Mouse (Mus musculus) lung, embryonic 16.5 days (tissue): ENCODE measurements around the gene Anxa10. TPM values are rescaled to one million over a fixed set of nuclear protein-coding genes. Genes with fewer than 3 reads are reported as not detected.

ENCODE experiments used
- ATAC-seq: fragments of 200-750 bp; cut with Nextera tagmentation; 2 replicates; pipeline ENCODE4 v1.8.0; 2017; ENCODE audit warnings: low read depth, mild to moderate bottlenecking, moderate library complexity
- H3K27ac ChIP-seq: fragments of 300-500 bp; sonication (generic); 2 replicates; pipeline ENCODE4 v1.5.1; 2014; ENCODE audit warnings: mild to moderate bottlenecking, control low read depth, low read length
- H3K27me3 ChIP-seq: fragments of 300-500 bp; sonication (generic); 2 replicates; pipeline ENCODE4 v1.6.1; 2014; ENCODE audit warnings: low read depth, low read length, mixed read lengths; ENCODE audit not compliant: control insufficient read depth, insufficient read depth
- H3K36me3 ChIP-seq: fragments of 300-500 bp; sonication (generic); 2 replicates; pipeline ENCODE4 v1.6.1; 2014; ENCODE audit warnings: low read length; ENCODE audit not compliant: control insufficient read depth, insufficient read depth
- H3K4me1 ChIP-seq: fragments of 300-500 bp; sonication (generic); replicated peaks from 2 replicates; pipeline ENCODE4 v1.6.1; 2014; ENCODE audit warnings: low read length, mixed read lengths; ENCODE audit not compliant: control insufficient read depth, insufficient read depth
- H3K4me2 ChIP-seq: fragments of 300-500 bp; sonication (generic); 2 replicates; pipeline ENCODE4 v1.6.1; 2014; ENCODE audit warnings: low read depth, low read length, control low read depth
- H3K4me3 ChIP-seq: fragments of 300-500 bp; sonication (generic); 2 replicates; pipeline ENCODE4 v1.5.1; 2014; ENCODE audit warnings: mild to moderate bottlenecking, low read length, control low read depth
- H3K9ac ChIP-seq: fragments of 300-500 bp; sonication (generic); 2 replicates; pipeline ENCODE4 v1.6.1; 2014; ENCODE audit warnings: low read length, control low read depth
- H3K9me3 ChIP-seq: fragments of 300-500 bp; sonication (generic); 2 replicates; pipeline ENCODE4 v1.6.1; 2016; ENCODE audit warnings: low read length; ENCODE audit not compliant: control insufficient read depth
- WGBS: fragments of 180-500 bp; shearing (Covaris S2); extraction: QIAGEN DNeasy Blood & Tissue Kit; methylation state at CpG from one replicate; pipeline ENCODE4 v1.1.7; 2014; 5-methylcytosine and 5-hydroxymethylcytosine counted together
- polyA plus RNA-seq: library from polyadenylated mRNA; unstranded; fragments of >200 nt; fragmentation: Nextera tagmentation; extraction: Ambion mirVana; gene quantifications from 2 replicates; pipeline ENCODE4 v1.2.1, GENCODE M21; 2015

Gene Anxa10
- not detected in 2 replicates for polyA plus RNA-seq

GRCm38 (mm10) chr8:62123098-62123497, at the start of gene Anxa10:
Gene Anxa10 (minus strand): TSS chr8:62123150.
- Histone ChIP-seq H3K9me3 (no peaks in the 10 kb centered on the region), H3K4me1 (no peaks in the 10 kb centered on the region), H3K27me3 (no peaks in the 10 kb centered on the region), H3K27ac (no peak within 1 kb of the TSS), H3K36me3 (no peaks in the 10 kb centered on the region), H3K9ac (no peak within 1 kb of the TSS), H3K4me3 (no peak within 1 kb of the TSS), H3K4me2 (no peak within 1 kb of the TSS)
- 71% methylated on average over 2 of the region's 2 CpGs for WGBS
- no peak for ATAC-seq

GRCm38 (mm10) chr8:62132662-62133366, 9.9 kb upstream of the Anxa10 start:
- no peak for ATAC-seq
- Histone ChIP-seq H3K4me2 (no peak overlapping the region), H3K9me3 (no peaks in the 10 kb centered on the region), H3K27me3 (no peaks in the 10 kb centered on the region), H3K4me1 (no peaks in the 10 kb centered on the region), H3K9ac (no peak overlapping the region), H3K27ac (no peak overlapping the region), H3K36me3 (no peaks in the 10 kb centered on the region), H3K4me3 (no peak overlapping the region)
- WGBS = 65% methylated on average over 3 of the region's 3 CpGs

- Histone ChIP-seq H3K4me3 (no peak overlapping the region), H3K4me2 (no peak overlapping the region), H3K36me3 (no peaks in the 10 kb centered on the region), H3K9me3 (no peaks in the 10 kb centered on the region), H3K27me3 (no peaks in the 10 kb centered on the region), H3K9ac (no peak overlapping the region), H3K27ac (no peak overlapping the region), H3K4me1 (no peaks in the 10 kb centered on the region)
- 85% methylated on average over 2 of the region's 2 CpGs for WGBS
- no peak for ATAC-seq
Measured at GRCm38 (mm10) chr8:62097213-62097612, 25.7 kb downstream of the Anxa10 start.

- Histone ChIP-seq H3K4me1 (no peaks in the 10 kb centered on the region), H3K36me3 (no peaks in the 10 kb centered on the region), H3K4me3 (no peak overlapping the region), H3K4me2 (no peak overlapping the region), H3K27me3 (no peaks in the 10 kb centered on the region; the same call in 1 of the 2 replicates), H3K9ac (no peak overlapping the region), H3K27ac (no peak overlapping the region), H3K9me3 (no peaks in the 10 kb centered on the region)
- ATAC-seq = no peak
- 56% methylated on average over 2 of the region's 2 CpGs for WGBS
Measured at GRCm38 (mm10) chr8:62081804-62082203, 41.1 kb downstream of the Anxa10 start.

GRCm38 (mm10) chr8:62080195-62080802, 42.7 kb downstream of the Anxa10 start:
- Histone ChIP-seq H3K9me3 (no peaks in the 10 kb centered on the region), H3K36me3 (no peaks in the 10 kb centered on the region), H3K27ac (no peak overlapping the region), H3K4me2 (no peak overlapping the region), H3K9ac (no peak overlapping the region), H3K27me3 (no peaks in the 10 kb centered on the region; the same call in 1 of the 2 replicates), H3K4me1 (no peaks in the 10 kb centered on the region), H3K4me3 (no peak overlapping the region)
- ATAC-seq = no peak
- WGBS = 35% methylated on average over 3 of the region's 3 CpGs

- Histone ChIP-seq H3K4me1 (no peaks in the 10 kb centered on the region), H3K9ac (no peak overlapping the region), H3K36me3 (no peaks in the 10 kb centered on the region), H3K4me3 (no peak overlapping the region), H3K27me3 (no peaks in the 10 kb centered on the region), H3K9me3 (no peaks in the 10 kb centered on the region), H3K4me2 (no peak overlapping the region), H3K27ac (no peak overlapping the region)
- no peak for ATAC-seq
Measured at GRCm38 (mm10) chr8:62068305-62068704, 54.6 kb downstream of the Anxa10 start.

GRCm38 (mm10) chr8:62060357-62060756, 62.6 kb downstream of the Anxa10 start:
- no peaks in the 10 kb centered on the region for H3K36me3 ChIP-seq
- no peaks in the 10 kb centered on the region for H3K9me3 ChIP-seq
- H3K4me1 ChIP-seq = no peaks in the 10 kb centered on the region
- no peak for ATAC-seq
- no peaks in the 10 kb centered on the region for H3K27me3 ChIP-seq
- H3K27ac ChIP-seq = no peak overlapping the region
- H3K9ac ChIP-seq = no peak overlapping the region
- no peak overlapping the region for H3K4me3 ChIP-seq
- H3K4me2 ChIP-seq = no peak overlapping the region

- WGBS = 28% methylated on average over 2 of the region's 2 CpGs
Measured at GRCm38 (mm10) chr8:62046809-62047208, 76.1 kb downstream of the Anxa10 start.

GRCm38 (mm10) chr8:62034351-62034750, 88.6 kb downstream of the Anxa10 start:
- Histone ChIP-seq H3K27ac (no peak overlapping the region), H3K9ac (no peak overlapping the region), H3K4me3 (no peak overlapping the region), H3K27me3 (no peaks in the 10 kb centered on the region), H3K36me3 (no peaks in the 10 kb centered on the region), H3K4me2 (no peak overlapping the region), H3K4me1 (no peaks in the 10 kb centered on the region), H3K9me3 (no peaks in the 10 kb centered on the region)
- 59% methylated on average over 3 of the region's 3 CpGs for WGBS
- no peak for ATAC-seq

More at GRCm38 (mm10) chr8:62046809-62047208, 76.1 kb downstream of the Anxa10 start:
- H3K4me2 ChIP-seq = no peak overlapping the region
- no peaks in the 10 kb centered on the region for H3K27me3 ChIP-seq
- H3K4me1 ChIP-seq = no peaks in the 10 kb centered on the region
- no peak overlapping the region for H3K4me3 ChIP-seq
- no peak overlapping the region for H3K27ac ChIP-seq
- no peak for ATAC-seq
- no peaks in the 10 kb centered on the region for H3K36me3 ChIP-seq
- no peak overlapping the region for H3K9ac ChIP-seq
- H3K9me3 ChIP-seq = no peaks in the 10 kb centered on the region
